Mouse (Mus musculus) cerebellum, postnatal 36 days (tissue): Measurements from ENCODE around the gene Bag6.
"Not testable (repeated sequence)": the region's sequence is repeated elsewhere in the genome, so short reads cannot be mapped to it uniquely, and the experiment has no call there.

Experiments used
- DNase-seq, 2 experiments: peaks; one replicate each; pipeline ENCODE4 v3.0.0; 2021 to 2022; ENCODE audit warnings: mixed read lengths in 2 of 2

The Bag6 gene

GRCm38 (mm10) chr17:35115046-35116019, 19.6 kb upstream of the Bag6 start, which contains the start of gene Ly6g5b:
Gene Ly6g5b, minus strand, starts transcription at chr17:35115428.
- DNase-seq = no peak

- peak in 1 of 2 experiments; percentile 55 for DNase-seq
These were observed 14.2 kb upstream of the Bag6 start for GRCm38 (mm10) chr17:35120745-35121142.

- peak; percentile 94 to 97 for DNase-seq
These were observed 13.7 kb upstream of the Bag6 start, which contains the start of gene Gpank1 for GRCm38 (mm10) chr17:35121143-35121799. Gene Gpank1, plus strand, starts transcription at chr17:35121455.

- peak; percentile 66 to 77 for DNase-seq
These were observed 13.1 kb upstream of the Bag6 start, which contains the start of gene Csnk2b for GRCm38 (mm10) chr17:35121871-35122303. Gene Csnk2b, minus strand, starts transcription at chr17:35122053.

GRCm38 (mm10) chr17:35123287-35123686, 11.7 kb upstream of the Bag6 start:
- not testable (repeated sequence) for DNase-seq

GRCm38 (mm10) chr17:35124261-35124896, 10.6 kb upstream of the Bag6 start:
- not testable (repeated sequence) for DNase-seq

GRCm38 (mm10) chr17:35125081-35125480, 9.9 kb upstream of the Bag6 start:
- DNase-seq = no peak

GRCm38 (mm10) chr17:35125578-35125977, 9.4 kb upstream of the Bag6 start:
- DNase-seq = no peak

- peak; percentile 63 to 69 for DNase-seq
These were observed 8.8 kb upstream of the Bag6 start, which contains the start of gene D17H6S53E for GRCm38 (mm10) chr17:35126206-35126611. Gene D17H6S53E, plus strand, starts transcription at chr17:35126373.

GRCm38 (mm10) chr17:35127017-35127416, 8.0 kb upstream of the Bag6 start:
- no peak for DNase-seq

GRCm38 (mm10) chr17:35128996-35129395, 6.0 kb upstream of the Bag6 start:
- no peak for DNase-seq

GRCm38 (mm10) chr17:35131038-35131437, 3.9 kb upstream of the Bag6 start:
- no peak for DNase-seq

GRCm38 (mm10) chr17:35131500-35132173, 3.3 kb upstream of the Bag6 start, which contains the start of gene Apom:
Gene Apom, minus strand, starts transcription at chr17:35132050.
- no peak for DNase-seq

- DNase-seq = no peak
These were observed 2.8 kb upstream of the Bag6 start for GRCm38 (mm10) chr17:35132174-35132560.

GRCm38 (mm10) chr17:35133517-35133916, 1.5 kb upstream of the Bag6 start:
- no peak for DNase-seq

- DNase-seq = no peak
These were observed 778 bp downstream of the Bag6 start for GRCm38 (mm10) chr17:35135591-35136320.

GRCm38 (mm10) chr17:35139269-35139668, 4.3 kb downstream of the Bag6 start:
- DNase-seq = no peak

- no peak for DNase-seq
These were observed 5.6 kb downstream of the Bag6 start for GRCm38 (mm10) chr17:35140490-35140996.

- no peak for DNase-seq
These were observed 7.0 kb downstream of the Bag6 start for GRCm38 (mm10) chr17:35141971-35142370.

- no peak for DNase-seq
These were observed 11.2 kb downstream of the Bag6 start for GRCm38 (mm10) chr17:35146139-35146538.

- DNase-seq = no peak
These were observed 12.4 kb downstream of the Bag6 start for GRCm38 (mm10) chr17:35147348-35147747.
